26 mouse cellular contexts compared by ENCODE assay signal in genomic region chr9:98140546-98140945, GRCm38 (mm10).
"Had no signal": no experiment of that assay in that cellular context is flagged by ENCODE, and none has a peak within 500 bp of the region (broad histone marks: within the 10 kb centered on the region; RNA-seq: fewer than 3 reads in every experiment).

No protein-coding gene starts in this region.

- H3K9me3 ChIP-seq: heart, embryonic 15.5 days; hindbrain, embryonic 13.5 days; hindbrain, embryonic 15.5 days; intestine, embryonic 15.5 days; kidney, embryonic 15.5 days; liver, embryonic 13.5 days had no signal

- ATAC-seq: hindbrain, postnatal 0 days; intestine, embryonic 15.5 days had no signal

- H3K4me2 ChIP-seq: heart, embryonic 11.5 days; heart, embryonic 13.5 days; heart, embryonic 15.5 days; hindbrain, embryonic 13.5 days; hindbrain, embryonic 15.5 days; intestine, embryonic 15.5 days; kidney, embryonic 15.5 days; limb, embryonic 12.5 days; liver, embryonic 11.5 days; liver, embryonic 13.5 days; liver, embryonic 15.5 days had no signal

- H3K9ac ChIP-seq: heart, embryonic 13.5 days; heart, embryonic 15.5 days; hindbrain, embryonic 13.5 days; hindbrain, embryonic 15.5 days; intestine, embryonic 15.5 days; kidney, embryonic 15.5 days; limb, embryonic 12.5 days; liver, embryonic 13.5 days; liver, embryonic 15.5 days had no signal

- H3K4me1 ChIP-seq: heart, embryonic 13.5 days; heart, embryonic 15.5 days; hindbrain, embryonic 13.5 days; hindbrain, embryonic 15.5 days; intestine, embryonic 15.5 days; kidney, embryonic 15.5 days; limb, embryonic 12.5 days; liver, embryonic 13.5 days; liver, embryonic 15.5 days had no signal

- DNase-seq: gastrocnemius, postnatal 14 days; gastrocnemius, postnatal 36 days; heart, adult 18-20 months; heart, postnatal 14 days; heart, postnatal 36 days; kidney, adult 11 months; kidney, adult 2 months; kidney, adult 9 months; kidney, postnatal 14 days; kidney, postnatal 36 days; layer of hippocampus, adult 9-11 months; layer of hippocampus, postnatal 36 days; liver; liver, embryonic 13.5 days had no signal

- H3K27me3 ChIP-seq: heart, embryonic 13.5 days; heart, embryonic 15.5 days; hindbrain, embryonic 13.5 days; hindbrain, embryonic 15.5 days; intestine, embryonic 15.5 days; kidney, embryonic 15.5 days; limb, embryonic 12.5 days; liver, embryonic 13.5 days; liver, embryonic 15.5 days had no signal

- H3K36me3 ChIP-seq: heart, embryonic 13.5 days; heart, embryonic 15.5 days; hindbrain, embryonic 13.5 days; hindbrain, embryonic 15.5 days; intestine, embryonic 15.5 days; kidney, embryonic 15.5 days; limb, embryonic 12.5 days; liver, embryonic 13.5 days; liver, embryonic 15.5 days had no signal

- H3K4me3 ChIP-seq: heart, embryonic 13.5 days; heart, embryonic 15.5 days; hindbrain, embryonic 13.5 days; hindbrain, embryonic 15.5 days; intestine, embryonic 15.5 days; kidney, embryonic 15.5 days; limb, embryonic 12.5 days; liver, embryonic 13.5 days; liver, embryonic 15.5 days had no signal

- H3K27ac ChIP-seq: heart, embryonic 13.5 days; heart, embryonic 15.5 days; hindbrain, embryonic 13.5 days; hindbrain, embryonic 15.5 days; hindbrain, postnatal 0 days; intestine, embryonic 15.5 days; kidney, embryonic 15.5 days; kidney, postnatal 0 days; limb, embryonic 12.5 days; liver, embryonic 13.5 days; liver, embryonic 15.5 days had no signal
